Mouse (Mus musculus) lung, postnatal 0 days (tissue): ENCODE data around the gene Gm10837. TPM values are rescaled to one million over a fixed set of nuclear protein-coding genes. Genes with fewer than 3 reads are reported as not detected.

Source experiments
- ATAC-seq: fragments of 200-750 bp; cut with Nextera tagmentation; 2 replicates; pipeline ENCODE4 v1.8.0; 2017; ENCODE audit warnings: moderate library complexity
- DNase-seq: peaks from one replicate; pipeline ENCODE4 v3.0.0-alpha.2; 2016; ENCODE audit warnings: low spot score
- H3K27ac ChIP-seq: fragments of 300-500 bp; sonication (generic); 2 replicates; pipeline ENCODE4 v1.5.1; 2014; ENCODE audit warnings: antibody characterized with exemption, mild to moderate bottlenecking, low read length, mixed read lengths
- H3K27me3 ChIP-seq: fragments of 300-500 bp; sonication (generic); replicated peaks from 2 replicates; pipeline ENCODE4 v1.6.1; 2014; ENCODE audit warnings: low read length, mixed read lengths; ENCODE audit not compliant: insufficient read depth
- H3K36me3 ChIP-seq: fragments of 300-500 bp; sonication (generic); 2 replicates; pipeline ENCODE4 v1.6.1; 2014; ENCODE audit warnings: low read length, mixed read lengths; ENCODE audit not compliant: insufficient read depth
- H3K4me1 ChIP-seq: fragments of 300-500 bp; sonication (generic); 2 replicates; pipeline ENCODE4 v1.6.1; 2014; ENCODE audit warnings: antibody characterized with exemption, low read depth, low read length, mixed read lengths; ENCODE audit not compliant: insufficient read depth
- H3K4me2 ChIP-seq: fragments of 300-500 bp; sonication (generic); replicated peaks from 2 replicates; pipeline ENCODE4 v1.6.1; 2014; ENCODE audit warnings: low read depth, mild to moderate bottlenecking, low read length, moderate library complexity, mixed read lengths
- H3K4me3 ChIP-seq: fragments of 300-500 bp; sonication (generic); 2 replicates; pipeline ENCODE4 v1.5.1; 2014; ENCODE audit warnings: low read depth, low read length
- H3K9ac ChIP-seq: fragments of 300-500 bp; sonication (generic); replicated peaks from 2 replicates; pipeline ENCODE4 v1.6.1; 2014; ENCODE audit warnings: low read depth, mild to moderate bottlenecking
- H3K9me3 ChIP-seq: fragments of 300-500 bp; sonication (generic); 2 replicates; pipeline ENCODE4 v1.6.1; 2016; ENCODE audit warnings: low read length, mixed read lengths
- CTCF ChIP-seq: IDR thresholded peaks from 2 replicates; pipeline ENCODE4 v1.5.1; 2016; ENCODE audit warnings: antibody characterized with exemption, mild to moderate bottlenecking
- EP300 ChIP-seq: IDR thresholded peaks from 2 replicates; pipeline ENCODE4 v1.6.1; 2016; ENCODE audit warnings: antibody characterized with exemption, mild to moderate bottlenecking, control low read depth
- WGBS: fragments of 180-500 bp; shearing (Covaris S2); extraction: QIAGEN DNeasy Blood & Tissue Kit; methylation state at CpG from one replicate; pipeline ENCODE4 v1.1.7; 2014; 5-methylcytosine and 5-hydroxymethylcytosine counted together
- polyA plus RNA-seq: library from polyadenylated mRNA; unstranded; fragments of >200 nt; fragmentation: Nextera tagmentation; extraction: Ambion mirVana; gene quantifications from 2 replicates; pipeline ENCODE4 v1.2.1, GENCODE M21; 2015

Gm10837 gene
- polyA plus RNA-seq = not detected in 2 replicates

DNA sequence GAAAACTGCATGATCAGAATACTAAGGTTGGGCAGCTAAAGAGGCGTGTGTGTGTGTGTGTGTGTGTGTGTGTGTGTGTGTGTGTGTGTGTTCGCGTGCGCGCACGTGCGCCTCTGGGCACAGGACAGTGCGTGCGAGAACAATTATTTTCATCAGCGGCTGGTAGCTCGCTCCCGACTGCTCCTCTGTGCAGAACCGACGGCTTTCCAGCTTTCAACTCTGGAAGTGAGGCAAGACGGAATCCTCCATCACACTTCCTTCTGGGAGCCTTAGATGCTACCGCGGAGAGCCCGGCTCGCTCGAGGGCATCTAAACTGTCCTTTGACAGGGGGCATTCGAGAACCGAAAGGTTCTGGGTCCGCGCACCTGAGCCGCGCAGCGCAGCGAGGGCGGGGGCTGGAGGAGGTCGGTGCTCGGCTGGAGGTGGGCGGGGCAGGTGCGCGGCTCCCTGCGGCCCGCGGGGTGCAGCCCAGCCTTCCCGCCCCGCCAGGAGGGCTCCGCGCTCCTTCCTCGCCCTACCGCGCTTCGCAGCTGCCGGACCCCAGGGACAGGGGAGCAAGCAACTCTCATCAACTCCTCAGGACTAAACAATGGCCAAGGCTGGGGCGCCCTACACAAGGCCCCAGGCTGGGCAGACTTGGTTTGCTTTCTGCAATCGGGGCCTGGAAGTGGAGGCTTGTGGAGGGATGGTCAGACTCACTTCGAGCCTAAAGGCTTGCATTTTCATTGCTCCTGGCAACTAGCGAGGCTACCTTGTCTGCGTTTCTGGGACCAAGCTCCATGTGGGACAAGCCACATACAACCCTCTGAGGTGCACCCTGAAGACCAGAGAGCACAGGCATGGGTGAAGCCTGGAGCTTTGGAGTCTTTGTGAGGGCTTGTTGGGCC lies at the start of gene Gm10837:
Gm10837 (plus strand) TSS at position 146 of the 888 bp plus-strand sequence.
- Histone ChIP-seq H3K4me3 (peak within 1 kb of the TSS; percentile 17), H3K4me2 (peak within 1 kb of the TSS; percentile 28; the same call in 1 of the 2 replicates), H3K9me3 (no peaks in the 10 kb centered on the region), H3K9ac (no peak within 1 kb of the TSS), H3K36me3 (no peaks in the 10 kb centered on the region), H3K4me1 (no peaks in the 10 kb centered on the region), H3K27ac (no peak within 1 kb of the TSS), H3K27me3 (peaks cover 66% of the 10 kb centered on the region)
- ATAC-seq (peak; percentile 23; the same call in 1 of the 2 replicates), DNase-seq (no peak)
- 3% methylated on average over 48 of the region's 51 CpGs for WGBS
- TF ChIP-seq EP300 = no peak
- TF ChIP-seq CTCF = no peak

DNA sequence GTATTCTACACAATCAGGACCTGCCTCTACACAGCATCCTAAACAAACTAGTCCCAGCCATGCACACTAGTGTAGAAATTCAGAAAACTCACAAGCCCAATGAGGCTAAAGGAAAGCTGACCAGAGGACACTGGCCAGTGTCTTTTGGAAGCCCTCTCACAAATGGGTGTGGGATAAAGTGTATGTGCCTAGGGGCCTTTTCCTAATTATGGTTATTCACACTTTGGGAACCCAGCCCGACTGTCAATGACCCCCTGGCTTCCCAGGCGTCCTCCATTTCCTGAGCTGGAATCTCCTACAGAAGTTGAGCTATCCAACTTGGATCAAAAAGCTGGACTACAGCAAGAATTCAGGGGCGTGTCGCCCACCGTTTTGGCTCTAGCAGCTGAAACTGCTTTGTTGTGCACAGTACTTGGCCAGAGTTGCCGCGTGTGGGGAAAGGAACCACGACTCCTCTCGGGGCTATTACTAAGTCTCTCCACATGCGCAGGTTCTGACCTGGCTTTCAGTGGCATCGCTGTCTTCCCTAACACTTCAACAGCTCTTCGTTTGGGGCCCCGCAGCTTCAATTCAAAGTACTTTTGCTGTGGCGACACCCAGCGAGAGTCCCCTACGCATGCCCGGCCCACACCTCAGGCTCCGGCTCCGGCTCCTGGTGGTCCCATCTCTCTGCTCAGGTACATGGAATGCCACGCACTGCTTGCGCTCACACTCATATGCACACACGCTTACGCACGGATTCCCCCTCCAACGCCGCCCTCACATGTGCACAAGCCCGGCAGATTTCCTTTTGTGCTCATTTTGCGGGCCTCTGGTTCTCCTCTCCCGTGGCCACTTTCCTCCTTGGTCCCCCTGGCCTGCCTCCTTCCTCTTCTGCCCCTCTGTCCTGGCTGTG lies 40.5 kb upstream of the Gm10837 start:
- no peak for ATAC-seq
- H3K36me3 ChIP-seq = no peaks in the 10 kb centered on the region
- 5% methylated on average over 29 of the region's 29 CpGs for WGBS
- DNase-seq = no peak
- H3K9ac ChIP-seq = no peak overlapping the region
- no peak overlapping the region for H3K27ac ChIP-seq
- TF ChIP-seq CTCF (no peak), EP300 (no peak)
- H3K4me1 ChIP-seq = no peaks in the 10 kb centered on the region
- peaks cover 52% of the 10 kb centered on the region for H3K27me3 ChIP-seq
- no peaks in the 10 kb centered on the region for H3K9me3 ChIP-seq
- peak overlapping the region; percentile 52; the same call in 1 of the 2 replicates for H3K4me2 ChIP-seq
- peak overlapping the region; percentile 25; the same call in 1 of the 2 replicates for H3K4me3 ChIP-seq

DNA sequence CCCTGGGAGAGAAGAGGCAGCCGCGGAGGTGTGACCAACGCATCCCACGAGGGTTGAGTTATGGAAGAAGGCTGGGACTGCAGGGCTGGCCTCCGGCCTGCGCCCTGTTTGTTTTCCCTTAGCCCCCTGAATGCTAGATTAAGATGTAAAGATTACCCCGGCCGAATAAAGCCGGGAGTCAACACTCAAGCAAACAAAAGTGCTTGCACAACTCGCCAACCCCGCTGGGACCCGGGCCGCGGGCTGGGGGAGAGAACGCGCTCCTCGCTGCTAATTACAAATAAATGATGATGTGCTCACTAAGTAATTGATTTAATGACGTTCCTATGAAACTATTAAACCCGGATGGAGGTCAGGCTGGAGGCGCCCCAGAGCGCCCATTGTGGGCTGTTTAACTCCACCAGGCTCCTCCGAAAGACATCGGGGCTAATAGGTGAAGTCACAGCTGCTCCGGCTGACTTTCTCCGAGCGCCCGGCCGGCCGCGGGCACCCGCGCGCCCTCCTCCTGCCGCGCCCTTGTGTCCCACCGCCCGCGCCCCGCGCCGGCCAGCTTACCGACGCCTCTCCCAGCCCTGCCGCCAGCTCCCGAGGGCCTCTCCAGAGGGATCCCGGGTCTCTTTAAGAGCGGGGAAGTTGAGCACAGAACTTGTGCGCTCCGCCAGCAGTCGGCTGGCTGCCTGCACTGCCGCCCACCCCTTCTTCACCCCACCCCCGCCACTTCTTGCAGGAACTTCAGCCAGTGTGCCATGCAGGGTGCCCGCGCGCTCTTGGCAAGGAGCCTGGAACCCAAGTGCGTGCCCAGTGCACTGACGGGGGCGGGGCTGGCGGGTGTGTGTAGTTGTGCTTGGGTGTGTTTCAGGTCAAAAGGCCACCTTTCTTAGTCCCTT lies 39.6 kb upstream of the Gm10837 start, which contains the start of gene Gm5089:
Gm5089 (minus strand) TSS at position 620 of the 887 bp plus-strand sequence.
- 2% methylated on average over 59 of the region's 59 CpGs for WGBS
- TF ChIP-seq EP300 = no peak
- TF ChIP-seq CTCF = no peak
- Histone ChIP-seq H3K27me3 (peaks cover 60% of the 10 kb centered on the region), H3K27ac (no peak within 1 kb of the TSS), H3K4me2 (peak within 1 kb of the TSS; percentile 52), H3K9me3 (no peaks in the 10 kb centered on the region), H3K4me1 (no peaks in the 10 kb centered on the region), H3K9ac (no peak within 1 kb of the TSS), H3K36me3 (no peaks in the 10 kb centered on the region), H3K4me3 (peak within 1 kb of the TSS; percentile 25)
- DNase-seq (no peak), ATAC-seq (peak; percentile 53)

DNA sequence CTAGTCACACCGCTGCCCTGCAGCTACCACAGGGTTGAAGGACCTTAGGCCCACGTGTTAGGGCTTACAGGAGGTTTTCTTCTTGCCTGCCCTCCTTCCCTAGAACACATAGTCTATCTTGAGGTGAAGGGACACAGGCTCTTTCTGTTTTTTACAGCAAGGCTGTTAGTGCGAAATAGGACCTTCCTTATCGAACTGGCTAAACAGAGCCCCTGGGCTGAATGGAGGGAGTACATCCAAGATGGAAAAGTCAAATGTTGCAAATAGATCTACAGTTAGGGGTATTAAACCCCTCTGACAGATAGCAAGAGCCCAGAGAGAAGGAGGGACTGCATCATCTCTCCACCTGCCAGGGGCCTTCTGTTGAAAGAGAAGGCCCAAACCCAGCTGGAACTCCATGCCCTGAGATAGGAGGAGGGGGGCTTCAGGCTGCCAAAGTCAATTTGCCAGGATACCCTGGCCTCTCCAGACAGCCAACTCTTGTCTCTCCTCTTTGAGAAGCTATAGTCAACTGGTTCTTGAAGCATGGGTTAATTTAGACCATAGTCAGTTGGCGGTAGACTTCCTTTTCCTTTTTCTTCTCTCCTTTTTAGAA lies 38.7 kb upstream of the Gm10837 start:
- Histone ChIP-seq H3K4me3 (no peak overlapping the region), H3K4me1 (no peaks in the 10 kb centered on the region), H3K36me3 (no peaks in the 10 kb centered on the region), H3K9me3 (no peaks in the 10 kb centered on the region), H3K9ac (no peak overlapping the region), H3K27me3 (peaks cover 63% of the 10 kb centered on the region), H3K27ac (no peak overlapping the region), H3K4me2 (no peak overlapping the region)
- DNase-seq (no peak), ATAC-seq (no peak)
- TF ChIP-seq EP300 (no peak), CTCF (no peak)
- WGBS = 62% methylated on average over 5 of the region's 5 CpGs

DNA sequence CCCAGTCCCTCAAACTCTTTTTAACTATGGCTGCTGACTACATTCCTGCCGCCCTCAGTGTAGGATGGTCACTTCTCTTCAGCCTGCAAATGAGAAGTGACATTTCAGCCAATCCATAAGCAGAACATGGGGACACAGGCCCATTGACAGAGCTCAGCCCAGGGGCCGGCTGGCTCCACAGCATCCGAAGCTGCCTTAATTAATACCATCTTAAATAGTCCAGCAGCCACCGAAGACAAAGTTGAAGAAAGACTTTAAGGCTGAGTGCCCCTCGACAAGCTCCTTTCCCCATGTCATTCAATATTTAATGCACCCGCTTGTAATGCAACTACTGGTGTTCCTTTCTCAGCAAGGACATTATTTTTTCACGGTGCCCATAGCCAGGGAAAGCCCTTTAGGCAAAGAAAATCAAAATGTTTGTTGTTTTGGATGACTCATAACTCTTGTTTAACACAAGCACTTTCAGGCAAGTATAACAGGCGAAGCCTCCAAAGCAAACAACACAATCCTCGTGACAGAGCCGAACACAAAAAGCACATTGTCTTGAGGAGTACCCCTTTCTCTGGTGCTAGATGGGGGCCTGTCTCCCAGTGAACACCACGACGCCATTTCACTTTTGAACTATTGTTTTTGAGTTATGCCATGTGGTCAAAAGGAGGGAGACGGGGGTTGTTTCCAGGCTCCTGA lies 37.5 kb upstream of the Gm10837 start:
- Histone ChIP-seq H3K27ac (no peak overlapping the region), H3K27me3 (peaks cover 63% of the 10 kb centered on the region), H3K4me3 (no peak overlapping the region), H3K36me3 (no peaks in the 10 kb centered on the region), H3K4me1 (no peaks in the 10 kb centered on the region), H3K9me3 (no peaks in the 10 kb centered on the region), H3K4me2 (no peak overlapping the region), H3K9ac (no peak overlapping the region)
- TF ChIP-seq EP300 = no peak
- no peak for TF ChIP-seq CTCF
- DNase-seq (no peak), ATAC-seq (no peak)
- 49% methylated on average over 13 of the region's 13 CpGs for WGBS
